Mouse (Mus musculus) brain, embryonic 14.5 days (tissue): Measurements from ENCODE around the gene Prss41. TPM values are rescaled to one million over a fixed set of nuclear protein-coding genes. Genes with fewer than 3 reads are reported as not detected.

ENCODE experiments used
- DNase-seq: peaks from one replicate; pipeline ENCODE4 v3.0.0-alpha.2; 2011; ENCODE audit warnings: low read depth
- CTCF ChIP-seq: fragments of 200-500 bp; IDR thresholded peaks from 2 replicates; pipeline ENCODE4 v1.5.1; 2012; ENCODE audit warnings: inconsistent platforms, mild to moderate bottlenecking, moderate library complexity, borderline replicate concordance; ENCODE audit not compliant: insufficient read depth, insufficient read length; ENCODE audit errors: extremely low read depth
- POLR2A ChIP-seq: fragments of 200-500 bp; IDR thresholded peaks from 2 replicates; pipeline ENCODE4 v1.6.1; 2012; ENCODE audit warnings: mild to moderate bottlenecking, inconsistent platforms, borderline replicate concordance; ENCODE audit not compliant: poor library complexity, insufficient read depth, insufficient read length, severe bottlenecking; ENCODE audit errors: extremely low read depth
- polyA plus RNA-seq: library from polyadenylated mRNA; depleted of rRNA; stranded (reverse); fragments of >200 nt; gene quantifications from 2 replicates; pipeline ENCODE4 v1.2.3, GENCODE M21; 2012

The Prss41 gene
- polyA plus RNA-seq, 1 experiment, result 1.3 TPM

GRCm38 (mm10) chr17:23823614-23824013 lies 20.4 kb downstream of the Prss41 start:
- no peak for DNase-seq
- TF ChIP-seq POLR2A (no peak), CTCF (no peak)

- no peak for DNase-seq
These were observed 21.0 kb downstream of the Prss41 start for GRCm38 (mm10) chr17:23823018-23823417.

GRCm38 (mm10) chr17:23822094-23822493 lies 21.9 kb downstream of the Prss41 start:
- TF ChIP-seq POLR2A, result no peak
- no peak for TF ChIP-seq CTCF
- no peak for DNase-seq

More at GRCm38 (mm10) chr17:23823018-23823417, 21.0 kb downstream of the Prss41 start:
- TF ChIP-seq CTCF, result no peak
- TF ChIP-seq POLR2A, result no peak

GRCm38 (mm10) chr17:23820731-23821130 lies 23.2 kb downstream of the Prss41 start:
- DNase-seq, result no peak
- TF ChIP-seq CTCF, result no peak
- TF ChIP-seq POLR2A, result no peak

- TF ChIP-seq POLR2A, result no peak
- no peak for TF ChIP-seq CTCF
These were observed 24.7 kb downstream of the Prss41 start for GRCm38 (mm10) chr17:23819235-23819634.

GRCm38 (mm10) chr17:23818579-23818978 lies 25.4 kb downstream of the Prss41 start:
- DNase-seq, result no peak
- no peak for TF ChIP-seq POLR2A
- no peak for TF ChIP-seq CTCF

More at GRCm38 (mm10) chr17:23819235-23819634, 24.7 kb downstream of the Prss41 start:
- no peak for DNase-seq

GRCm38 (mm10) chr17:23815641-23816040 lies 28.3 kb downstream of the Prss41 start:
- no peak for DNase-seq
- TF ChIP-seq CTCF, result no peak
- TF ChIP-seq POLR2A, result no peak

GRCm38 (mm10) chr17:23807918-23808317 lies 36.1 kb downstream of the Prss41 start:
- TF ChIP-seq CTCF, result no peak
- TF ChIP-seq POLR2A, result no peak
- no peak for DNase-seq

GRCm38 (mm10) chr17:23806867-23807266 lies 37.1 kb downstream of the Prss41 start:
- TF ChIP-seq CTCF (no peak), POLR2A (no peak)
- DNase-seq, result no peak

- TF ChIP-seq CTCF (no peak), POLR2A (no peak)
These were observed 39.4 kb downstream of the Prss41 start for GRCm38 (mm10) chr17:23804426-23805085.

GRCm38 (mm10) chr17:23803366-23804041 lies 40.5 kb downstream of the Prss41 start:
- peak; percentile 94 for DNase-seq
- TF ChIP-seq CTCF (no peak), POLR2A (no peak)

More at GRCm38 (mm10) chr17:23804426-23805085, 39.4 kb downstream of the Prss41 start:
- DNase-seq, result no peak
